Mouse (Mus musculus) liver, adult 2 months (tissue): ENCODE measurements around the gene Plppr5. TPM values are rescaled to one million over a fixed set of nuclear protein-coding genes. Genes with fewer than 3 reads are reported as not detected.

Experiments used
- DNase-seq: peaks from one replicate; pipeline ENCODE4 v3.0.0-alpha.2; 2011; ENCODE audit warnings: low read depth, low spot score; ENCODE audit errors: extremely low read depth
- H3K27ac ChIP-seq: fragments of 200-500 bp; replicated peaks from 2 replicates; pipeline ENCODE4 v1.5.1; 2012; ENCODE audit warnings: low read depth, mild to moderate bottlenecking, control low read depth, inconsistent platforms, low read length; ENCODE audit not compliant: insufficient read depth
- H3K27me3 ChIP-seq: fragments of 200-500 bp; 2 replicates; pipeline ENCODE4 v1.6.1; 2012; ENCODE audit warnings: mild to moderate bottlenecking, moderate library complexity, low read length, inconsistent platforms; ENCODE audit not compliant: control insufficient read depth, insufficient read depth
- H3K36me3 ChIP-seq: fragments of 200-500 bp; 2 replicates; pipeline ENCODE4 v1.6.1; 2012; ENCODE audit warnings: low read length, inconsistent platforms; ENCODE audit not compliant: control insufficient read depth, insufficient read depth
- H3K4me1 ChIP-seq: fragments of 200-500 bp; 2 replicates; pipeline ENCODE4 v1.6.1; 2011; ENCODE audit warnings: low read length; ENCODE audit not compliant: control insufficient read depth, insufficient read depth
- H3K4me3 ChIP-seq: fragments of 200-500 bp; 2 replicates; pipeline ENCODE4 v1.5.1; 2011; ENCODE audit warnings: low read depth, mild to moderate bottlenecking, control low read depth, low read length, moderate library complexity; ENCODE audit not compliant: insufficient read depth
- H3K79me2 ChIP-seq: fragments of 200-500 bp; 2 replicates; pipeline ENCODE4 v1.6.1; 2012; ENCODE audit warnings: inconsistent platforms, mild to moderate bottlenecking, low read length, moderate library complexity; ENCODE audit not compliant: control insufficient read depth, insufficient read depth
- H3K9ac ChIP-seq: fragments of 200-500 bp; 2 replicates; pipeline ENCODE4 v1.6.1; 2012; ENCODE audit warnings: low read depth, mild to moderate bottlenecking, control low read depth, inconsistent platforms, low read length
- CTCF ChIP-seq: fragments of 200-500 bp; IDR thresholded peaks from 2 replicates; pipeline ENCODE4 v1.5.1; 2011; ENCODE audit warnings: low read depth, low read length, control low read depth
- POLR2A ChIP-seq: fragments of 200-500 bp; IDR thresholded peaks from 2 replicates; pipeline ENCODE4 v1.6.1; 2011; ENCODE audit warnings: low read length, control low read depth; ENCODE audit not compliant: insufficient read depth; ENCODE audit errors: extremely low read depth
- WGBS: fragments of 180-500 bp; shearing (Covaris S2); methylation state at CpG from one replicate; pipeline ENCODE4 v1.1.7; 2018; 5-methylcytosine and 5-hydroxymethylcytosine counted together
- polyA plus RNA-seq: library from polyadenylated mRNA; depleted of rRNA; stranded (reverse); fragments of >200 nt; gene quantifications from 2 replicates; pipeline ENCODE4 v1.2.3, GENCODE M21; 2012
- total RNA-seq: library from RNA; depleted of rRNA; stranded (reverse); fragments of >200 nt; gene quantifications from 2 replicates; pipeline ENCODE4 v1.2.3, GENCODE M21; 2014

The Plppr5 gene
- total and polyA plus RNA-seq, 2 experiments = 0.05 to 0.18 TPM

DNA sequence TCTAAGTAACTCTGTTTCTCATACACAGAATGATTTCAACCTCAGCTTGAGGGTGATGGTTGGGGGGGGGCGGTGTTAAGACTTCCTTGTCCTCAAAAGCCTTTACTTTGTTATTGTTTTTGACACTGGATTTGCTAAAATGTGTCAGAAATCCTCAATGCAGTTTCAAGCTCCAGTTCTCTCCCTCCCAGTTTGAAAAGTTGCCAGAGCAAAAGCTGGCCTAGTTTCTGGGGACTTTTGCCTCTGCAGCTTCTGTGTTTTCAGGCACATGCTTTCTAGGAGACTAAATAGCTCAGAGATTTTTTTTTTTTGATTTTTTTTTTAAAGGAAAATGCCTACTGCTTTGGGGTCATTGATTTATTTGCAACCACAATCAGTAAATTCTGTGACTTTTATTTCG is 2.7 kb downstream of the Plppr5 start:
- Histone ChIP-seq H3K79me2 (no peaks in the 10 kb centered on the region), H3K27me3 (peaks cover 12% of the 10 kb centered on the region; the same call in 1 of the 2 replicates), H3K9ac (no peak overlapping the region), H3K27ac (no peak overlapping the region), H3K4me1 (no peaks in the 10 kb centered on the region), H3K36me3 (no peaks in the 10 kb centered on the region), H3K4me3 (no peak overlapping the region)
- no peak for DNase-seq
- TF ChIP-seq POLR2A (no peak), CTCF (no peak)
- WGBS = 90% methylated on average over 2 of the region's 2 CpGs

DNA sequence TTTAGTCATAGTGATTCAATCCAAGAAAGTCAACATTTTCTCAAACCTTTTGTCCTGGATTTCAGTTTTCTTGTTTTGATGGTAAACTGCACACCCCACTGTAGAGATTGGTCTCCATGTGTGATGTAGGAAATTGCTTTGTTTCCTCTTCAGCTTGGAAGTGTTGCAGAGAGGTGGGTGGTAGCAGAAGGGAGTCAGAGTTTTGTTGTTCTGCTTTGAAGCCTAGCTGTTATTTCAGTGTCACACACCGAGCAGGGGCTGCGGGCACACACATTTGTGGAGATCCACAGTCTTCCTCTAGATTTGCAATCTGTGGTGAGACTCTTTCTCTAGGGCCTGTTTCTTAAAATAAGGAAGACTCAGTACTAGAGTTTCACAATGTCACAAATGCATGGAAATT is 8.0 kb downstream of the Plppr5 start:
- Histone ChIP-seq H3K79me2 (no peaks in the 10 kb centered on the region), H3K27me3 (no peaks in the 10 kb centered on the region; the same call in 1 of the 2 replicates), H3K4me3 (no peak overlapping the region), H3K9ac (no peak overlapping the region), H3K4me1 (no peaks in the 10 kb centered on the region), H3K36me3 (no peaks in the 10 kb centered on the region), H3K27ac (no peak overlapping the region)
- no peak for TF ChIP-seq POLR2A
- TF ChIP-seq CTCF = no peak
- WGBS = 91% methylated on average over 2 of the region's 2 CpGs
- DNase-seq = no peak

- Histone ChIP-seq H3K27me3 (no peaks in the 10 kb centered on the region), H3K4me1 (no peaks in the 10 kb centered on the region), H3K9ac (no peak overlapping the region), H3K79me2 (no peaks in the 10 kb centered on the region), H3K4me3 (no peak overlapping the region), H3K36me3 (no peaks in the 10 kb centered on the region), H3K27ac (no peak overlapping the region)
- DNase-seq = no peak
- 70% methylated on average over 1 of the region's 1 CpGs for WGBS
- TF ChIP-seq POLR2A (no peak), CTCF (no peak)
These were observed 27.8 kb downstream of the Plppr5 start for GRCm38 (mm10) chr3:117602404-117602803.

DNA sequence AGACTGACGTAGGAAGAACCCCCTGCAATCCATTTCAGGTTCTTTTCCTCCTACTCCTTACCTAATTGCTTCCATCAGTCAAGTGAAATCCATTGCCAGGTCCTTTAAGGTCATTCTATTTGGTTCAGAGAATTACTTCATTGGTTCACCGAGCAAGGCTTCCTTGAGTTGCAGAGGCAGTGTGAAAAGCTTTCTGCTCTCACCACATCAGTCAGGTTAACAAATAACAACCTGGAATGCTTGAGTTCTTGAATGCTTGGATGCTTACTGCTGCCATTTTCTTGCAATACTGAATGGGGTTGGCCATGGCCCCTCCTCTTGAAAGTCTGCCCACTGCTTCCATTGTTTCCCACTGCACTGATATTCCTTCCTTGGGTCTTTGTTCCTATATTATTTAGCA is 28.8 kb downstream of the Plppr5 start:
- Histone ChIP-seq H3K79me2 (no peaks in the 10 kb centered on the region), H3K4me3 (no peak overlapping the region), H3K4me1 (no peaks in the 10 kb centered on the region), H3K36me3 (no peaks in the 10 kb centered on the region), H3K9ac (no peak overlapping the region), H3K27me3 (no peaks in the 10 kb centered on the region), H3K27ac (no peak overlapping the region)
- 72% methylated on average over 2 of the region's 2 CpGs for WGBS
- TF ChIP-seq CTCF (no peak), POLR2A (no peak)
- no peak for DNase-seq

- Histone ChIP-seq H3K36me3 (no peaks in the 10 kb centered on the region), H3K27ac (no peak overlapping the region), H3K4me3 (no peak overlapping the region), H3K9ac (no peak overlapping the region), H3K79me2 (no peaks in the 10 kb centered on the region), H3K4me1 (no peaks in the 10 kb centered on the region), H3K27me3 (no peaks in the 10 kb centered on the region)
- no peak for DNase-seq
- no peak for TF ChIP-seq CTCF
- no peak for TF ChIP-seq POLR2A
These were observed 31.7 kb downstream of the Plppr5 start for GRCm38 (mm10) chr3:117606383-117606782.

DNA sequence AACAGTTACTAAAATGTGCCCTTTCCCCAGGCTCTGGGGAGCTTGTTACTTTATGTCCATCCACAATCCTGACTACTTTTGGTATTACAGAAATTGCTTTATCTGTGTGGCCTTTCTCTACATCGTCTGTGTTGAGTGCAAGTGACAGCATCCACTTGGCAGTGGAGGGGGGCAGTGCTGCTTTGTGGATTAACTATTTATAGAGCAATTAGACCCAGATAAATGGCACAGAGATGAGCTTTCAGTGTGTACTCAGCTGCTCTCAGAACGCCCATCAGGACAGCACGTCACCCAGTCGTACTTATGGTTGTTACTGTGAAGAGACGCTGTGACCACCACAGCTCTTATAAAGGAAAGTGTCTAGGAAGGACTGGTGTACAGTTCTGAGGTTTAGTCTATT is 36.8 kb downstream of the Plppr5 start:
- Histone ChIP-seq H3K36me3 (no peaks in the 10 kb centered on the region), H3K27me3 (no peaks in the 10 kb centered on the region), H3K27ac (no peak overlapping the region), H3K79me2 (no peaks in the 10 kb centered on the region), H3K9ac (no peak overlapping the region), H3K4me3 (no peak overlapping the region), H3K4me1 (no peaks in the 10 kb centered on the region)
- DNase-seq = no peak
- no peak for TF ChIP-seq POLR2A
- TF ChIP-seq CTCF = no peak
- WGBS = 77% methylated on average over 5 of the region's 5 CpGs

DNA sequence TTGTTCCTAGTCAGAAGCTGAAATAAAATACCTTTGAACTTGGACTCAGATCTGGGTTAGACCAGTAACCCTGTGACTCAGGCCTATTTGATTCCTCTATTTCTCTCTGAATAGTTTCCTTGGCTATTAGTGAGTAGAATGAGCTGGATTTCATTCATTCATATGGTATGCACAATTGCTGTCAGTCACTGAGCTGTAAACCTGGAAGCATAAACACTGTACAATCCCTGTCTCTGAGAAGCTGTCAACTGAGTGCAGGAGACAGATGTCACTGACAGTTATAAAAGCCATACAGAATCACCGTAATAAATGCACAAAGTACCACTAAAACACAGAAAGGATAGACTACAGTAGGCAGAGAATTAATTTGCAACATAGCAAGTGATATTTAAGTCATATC is 40.2 kb downstream of the Plppr5 start:
- H3K4me3 ChIP-seq = no peak overlapping the region
- H3K36me3 ChIP-seq = no peaks in the 10 kb centered on the region
- no peak overlapping the region for H3K9ac ChIP-seq
- H3K27me3 ChIP-seq = no peaks in the 10 kb centered on the region
- 73% methylated on average over 1 of the region's 1 CpGs for WGBS
- no peak overlapping the region for H3K27ac ChIP-seq
- no peaks in the 10 kb centered on the region for H3K79me2 ChIP-seq
- DNase-seq = no peak
- H3K4me1 ChIP-seq = no peaks in the 10 kb centered on the region
- no peak for TF ChIP-seq POLR2A
- no peak for TF ChIP-seq CTCF
